Mouse (Mus musculus) hindbrain, postnatal 0 days (tissue): ENCODE measurements at regions not wholly inside any gene's neighbourhood (a gene's known extent, or its start where the extent isn't known, plus 50 kb on each side); places are given as distances from the start of the nearest gene placed in this dataset.

Experiments used
- ATAC-seq: fragments of 200-750 bp; cut with Nextera tagmentation; 2 replicates; pipeline ENCODE4 v1.8.0; 2017; ENCODE audit warnings: mild to moderate bottlenecking, moderate TSS enrichment, moderate library complexity
- DNase-seq: peaks from one replicate; pipeline ENCODE4 v3.0.0-alpha.2; 2015; ENCODE audit warnings: low spot score
- H3K27ac ChIP-seq: fragments of 300-500 bp; sonication (generic); 2 replicates; pipeline ENCODE4 v1.5.1; 2014; ENCODE audit warnings: mild to moderate bottlenecking
- H3K27me3 ChIP-seq: fragments of 300-500 bp; sonication (generic); 2 replicates; pipeline ENCODE4 v1.6.1; 2014; ENCODE audit warnings: low read length, mixed read lengths; ENCODE audit not compliant: insufficient read depth
- H3K36me3 ChIP-seq: fragments of 300-500 bp; sonication (generic); 2 replicates; pipeline ENCODE4 v1.6.1; 2014; ENCODE audit warnings: low read length, mixed read lengths; ENCODE audit not compliant: insufficient read depth
- H3K4me1 ChIP-seq: fragments of 300-500 bp; sonication (generic); 2 replicates; pipeline ENCODE4 v1.6.1; 2014; ENCODE audit warnings: antibody characterized with exemption, low read length, mixed read lengths; ENCODE audit not compliant: insufficient read depth
- H3K4me2 ChIP-seq: fragments of 300-500 bp; sonication (generic); 2 replicates; pipeline ENCODE4 v1.6.1; 2014; ENCODE audit warnings: low read depth, mild to moderate bottlenecking, low read length, moderate library complexity, mixed read lengths
- H3K4me3 ChIP-seq: fragments of 300-500 bp; sonication (generic); 2 replicates; pipeline ENCODE4 v1.5.1; 2014; ENCODE audit warnings: low read length
- H3K9ac ChIP-seq: fragments of 300-500 bp; sonication (generic); replicated peaks from 2 replicates; pipeline ENCODE4 v1.6.1; 2014; ENCODE audit warnings: mild to moderate bottlenecking, low read length, moderate library complexity, mixed read lengths
- H3K9me3 ChIP-seq: fragments of 300-500 bp; sonication (generic); 2 replicates; pipeline ENCODE4 v1.6.1; 2016; ENCODE audit warnings: low read length, mixed read lengths
- CTCF ChIP-seq: IDR thresholded peaks from 2 replicates; pipeline ENCODE4 v1.5.1; 2016; ENCODE audit warnings: antibody characterized with exemption, control low read depth, low read depth
- WGBS: fragments of 180-500 bp; shearing (Covaris S2); extraction: QIAGEN DNeasy Blood & Tissue Kit; methylation state at CpG from one replicate; pipeline ENCODE4 v1.1.7; 2014; 5-methylcytosine and 5-hydroxymethylcytosine counted together
- microRNA counts: library from miRNA; unstranded; fragments of <30 nt; microRNA quantifications from one replicate; lab custom pipeline; 2015
- microRNA-seq, 2 experiments: library from miRNA; unstranded; fragments of <30 nt; microRNA quantifications; one replicate each; pipeline ENCODE4; 2016

DNA sequence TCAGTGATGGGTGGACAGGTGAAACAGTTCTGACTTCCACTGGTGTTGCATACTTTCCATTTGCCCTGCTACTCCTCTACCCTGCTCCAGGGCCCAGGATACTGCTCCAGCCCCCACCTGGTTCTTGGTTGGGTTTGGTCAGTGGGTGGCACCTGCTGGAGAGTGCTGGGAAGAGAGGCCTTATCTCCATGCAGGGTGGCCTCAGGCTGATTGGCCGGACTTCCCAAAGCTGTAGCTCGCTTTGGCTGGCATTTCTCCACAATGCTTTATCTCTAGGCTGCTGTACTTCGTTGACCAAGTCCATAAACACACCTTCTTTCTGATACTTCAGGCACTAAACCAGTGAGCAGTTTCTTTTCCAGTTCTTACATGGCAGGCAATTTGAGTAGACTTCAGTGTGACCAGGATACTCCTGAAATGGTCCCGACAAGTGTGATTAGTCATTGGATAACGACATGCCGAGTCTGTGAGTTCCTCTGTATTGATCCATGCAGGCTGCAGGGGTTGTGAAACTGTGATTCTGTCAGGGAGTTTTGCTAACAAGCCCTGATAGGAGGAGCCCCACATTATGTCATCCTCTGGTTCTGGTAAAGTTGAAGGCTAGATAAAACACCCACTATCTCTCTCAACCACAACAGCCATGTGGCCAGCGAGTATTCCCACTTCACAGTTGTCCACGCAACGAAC is 50.1 kb upstream of the Nr5a2 start:
- no peak for ATAC-seq
- no peak for DNase-seq
- Histone ChIP-seq H3K27ac (no peak overlapping the region), H3K4me2 (no peak overlapping the region), H3K4me1 (no peaks in the 10 kb centered on the region), H3K9me3 (no peaks in the 10 kb centered on the region), H3K36me3 (no peaks in the 10 kb centered on the region), H3K4me3 (no peak overlapping the region), H3K9ac (no peak overlapping the region), H3K27me3 (no peaks in the 10 kb centered on the region)
- no peak for TF ChIP-seq CTCF
- WGBS, result 79% methylated on average over 9 of the region's 9 CpGs

MicroRNA genes in the stretch of these regions (microRNA counts, 519-probe panel; counts per million panel counts)
- 6,380 counts per million, percentile 96 among the panel's probes with 10 or more counts for microRNA mmu-miR-181a (lab: Ali Mortazavi, UCI)
- 1,999 counts per million, percentile 28 among the panel's probes with 10 or more counts for microRNA mmu-miR-181b+mmu-miR-181d (lab: Ali Mortazavi, UCI)

Small RNA genes in the stretch of these regions (microRNA-seq; reads per million reads assigned to microRNA genes)
- 4,904 to 5,734 reads per million in 2 experiments for gene Mir181a-1
- 3.9 to 8.6 reads per million in 2 experiments for gene Mir181b-1
